Mouse (Mus musculus) forebrain, postnatal 0 days (tissue): ENCODE data around the gene Cldn13. TPM values are rescaled to one million over a fixed set of nuclear protein-coding genes. Genes with fewer than 3 reads are reported as not detected.

Experiments
- ATAC-seq: fragments of 200-750 bp; cut with Nextera tagmentation; 2 replicates; pipeline ENCODE4 v1.8.0; 2017; ENCODE audit warnings: mild to moderate bottlenecking, moderate library complexity
- DNase-seq: peaks from one replicate; pipeline ENCODE4 v3.0.0-alpha.2; 2015
- H3K27ac ChIP-seq: fragments of 300-500 bp; sonication (generic); 2 replicates; pipeline ENCODE4 v1.5.1; 2014; ENCODE audit warnings: low read depth, mild to moderate bottlenecking, antibody characterized with exemption, low read length, moderate library complexity, mixed read lengths
- H3K27me3 ChIP-seq: fragments of 300-500 bp; sonication (generic); 2 replicates; pipeline ENCODE4 v1.6.1; 2014; ENCODE audit warnings: mild to moderate bottlenecking, low read length, mixed read lengths; ENCODE audit not compliant: insufficient read depth
- H3K36me3 ChIP-seq: fragments of 300-500 bp; sonication (generic); 2 replicates; pipeline ENCODE4 v1.6.1; 2014; ENCODE audit warnings: mild to moderate bottlenecking, moderate library complexity; ENCODE audit not compliant: insufficient read depth
- H3K4me1 ChIP-seq: fragments of 300-500 bp; sonication (generic); 2 replicates; pipeline ENCODE4 v1.6.1; 2014; ENCODE audit warnings: antibody characterized with exemption; ENCODE audit not compliant: insufficient read depth
- H3K4me2 ChIP-seq: fragments of 300-500 bp; sonication (generic); 2 replicates; pipeline ENCODE4 v1.6.1; 2014; ENCODE audit warnings: low read depth, mild to moderate bottlenecking, moderate library complexity
- H3K4me3 ChIP-seq: fragments of 300-500 bp; sonication (generic); 2 replicates; pipeline ENCODE4 v1.5.1; 2014; ENCODE audit warnings: low read depth, low read length, mixed read lengths
- H3K9ac ChIP-seq: fragments of 300-500 bp; sonication (generic); 2 replicates; pipeline ENCODE4 v1.6.1; 2014; ENCODE audit warnings: mild to moderate bottlenecking
- H3K9me3 ChIP-seq: fragments of 300-500 bp; sonication (generic); 2 replicates; pipeline ENCODE4 v1.6.1; 2016; ENCODE audit warnings: low read length
- CTCF ChIP-seq: sonication (generic); IDR thresholded peaks from 2 replicates; pipeline ENCODE4 v1.5.1; 2016; ENCODE audit warnings: antibody characterized with exemption, control low read depth, low read depth
- WGBS: fragments of 180-500 bp; shearing (Covaris S2); extraction: QIAGEN DNeasy Blood & Tissue Kit; methylation state at CpG from one replicate; pipeline ENCODE4 v1.1.7; 2014; 5-methylcytosine and 5-hydroxymethylcytosine counted together
- polyA plus RNA-seq: library from polyadenylated mRNA; unstranded; fragments of >200 nt; fragmentation: Nextera tagmentation; extraction: Ambion mirVana; gene quantifications from 2 replicates; pipeline ENCODE4 v1.2.1, GENCODE M21; 2015
- total RNA-seq: library from RNA; depleted of rRNA; stranded (reverse); fragments of >200 nt; gene quantifications from 2 replicates; pipeline ENCODE4 v1.2.3, GENCODE M21; 2014

The Cldn13 gene
- total and polyA plus RNA-seq, 2 experiments from 2014 or later: not detected

DNA sequence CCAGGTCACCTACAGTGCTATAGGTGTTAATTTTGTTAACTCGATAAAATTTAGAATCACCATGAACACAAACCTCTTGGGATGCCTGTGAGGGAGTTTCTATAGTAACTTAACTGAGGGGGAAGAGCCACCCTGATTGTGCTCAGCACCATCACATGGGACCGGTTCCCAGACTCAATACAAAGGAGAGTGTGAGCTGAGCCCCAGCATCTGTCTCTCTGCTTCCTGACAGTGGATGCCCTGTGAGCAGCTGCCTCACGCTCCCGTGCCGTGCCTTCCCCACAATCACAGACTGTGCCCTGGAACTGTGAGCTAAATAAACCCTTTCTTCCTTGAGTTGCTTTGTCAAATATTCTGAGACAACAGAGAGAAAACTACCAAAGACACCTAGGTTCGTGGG, 7.8 kb upstream of the Cldn13 start:
- 49% methylated on average over 6 of the region's 6 CpGs for WGBS
- H3K4me2 ChIP-seq: no peak overlapping the region
- no peak overlapping the region for H3K9ac ChIP-seq
- H3K27ac ChIP-seq: no peak overlapping the region
- H3K9me3 ChIP-seq: no peaks in the 10 kb centered on the region
- ATAC-seq (no peak), DNase-seq (no peak)
- no peaks in the 10 kb centered on the region for H3K27me3 ChIP-seq
- H3K4me3 ChIP-seq: no peak overlapping the region
- TF ChIP-seq CTCF: no peak
- no peaks in the 10 kb centered on the region for H3K36me3 ChIP-seq
- no peaks in the 10 kb centered on the region for H3K4me1 ChIP-seq

DNA sequence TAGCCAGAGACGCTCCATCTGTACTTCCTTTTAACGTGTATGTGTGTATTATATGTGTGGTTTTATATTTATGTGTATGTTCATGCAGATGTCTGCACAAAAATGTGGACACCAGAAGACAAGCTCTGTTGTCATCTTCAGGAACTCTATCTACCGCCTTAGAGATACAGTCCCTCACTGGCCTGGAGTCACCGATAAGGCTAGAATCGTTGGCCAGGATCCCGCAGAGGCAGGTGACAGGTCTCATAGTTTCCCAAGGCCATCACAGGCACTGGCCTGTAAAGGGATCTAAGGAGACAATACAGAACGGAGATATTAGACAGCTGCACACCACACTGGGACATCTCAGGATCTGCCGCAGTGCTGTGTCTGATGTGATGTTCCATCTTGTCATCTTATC, 5.8 kb upstream of the Cldn13 start:
- no peak overlapping the region for H3K4me3 ChIP-seq
- no peak for TF ChIP-seq CTCF
- no peaks in the 10 kb centered on the region for H3K9me3 ChIP-seq
- no peak overlapping the region for H3K9ac ChIP-seq
- no peaks in the 10 kb centered on the region for H3K27me3 ChIP-seq
- no peak overlapping the region for H3K27ac ChIP-seq
- no peak for DNase-seq
- no peaks in the 10 kb centered on the region for H3K4me1 ChIP-seq
- WGBS: 89% methylated on average over 8 of the region's 8 CpGs
- ATAC-seq: no peak
- H3K4me2 ChIP-seq: no peak overlapping the region
- H3K36me3 ChIP-seq: no peaks in the 10 kb centered on the region

DNA sequence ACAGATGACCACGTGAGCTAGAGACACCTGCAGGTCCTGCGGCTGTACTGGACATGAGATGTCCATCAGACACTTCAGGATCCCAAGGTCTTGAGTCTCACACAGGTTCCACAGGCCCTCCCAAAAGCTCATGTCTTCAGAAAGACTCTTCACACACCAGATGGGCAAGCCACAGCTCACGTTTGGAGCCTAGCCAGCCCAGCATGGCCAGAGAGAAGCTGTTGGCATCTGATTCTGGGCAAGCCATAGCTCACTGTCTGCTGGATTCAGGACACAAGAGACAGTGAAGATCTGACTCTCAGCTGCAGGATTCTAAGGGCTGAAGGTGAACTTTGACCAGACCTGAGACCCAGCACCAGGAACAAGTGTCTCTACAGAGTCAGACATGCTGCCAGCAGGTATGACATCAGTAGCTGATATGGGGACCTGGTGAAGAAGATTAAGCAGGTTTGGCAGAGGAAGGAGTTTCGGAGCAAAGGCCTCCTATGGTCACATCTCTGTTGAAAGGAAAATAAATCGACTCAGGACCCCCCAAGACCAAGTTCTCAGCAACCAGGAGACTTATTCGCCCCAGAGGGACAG, 4.9 kb upstream of the Cldn13 start:
- Histone ChIP-seq H3K9ac (no peak overlapping the region), H3K27ac (no peak overlapping the region), H3K27me3 (no peaks in the 10 kb centered on the region), H3K4me1 (no peaks in the 10 kb centered on the region), H3K4me3 (no peak overlapping the region), H3K4me2 (no peak overlapping the region), H3K9me3 (no peaks in the 10 kb centered on the region), H3K36me3 (no peaks in the 10 kb centered on the region)
- no peak for TF ChIP-seq CTCF
- no peak for DNase-seq
- ATAC-seq: no peak
- whole genome bisulfite sequencing: 67% methylated on average over 6 of the region's 6 CpGs

DNA sequence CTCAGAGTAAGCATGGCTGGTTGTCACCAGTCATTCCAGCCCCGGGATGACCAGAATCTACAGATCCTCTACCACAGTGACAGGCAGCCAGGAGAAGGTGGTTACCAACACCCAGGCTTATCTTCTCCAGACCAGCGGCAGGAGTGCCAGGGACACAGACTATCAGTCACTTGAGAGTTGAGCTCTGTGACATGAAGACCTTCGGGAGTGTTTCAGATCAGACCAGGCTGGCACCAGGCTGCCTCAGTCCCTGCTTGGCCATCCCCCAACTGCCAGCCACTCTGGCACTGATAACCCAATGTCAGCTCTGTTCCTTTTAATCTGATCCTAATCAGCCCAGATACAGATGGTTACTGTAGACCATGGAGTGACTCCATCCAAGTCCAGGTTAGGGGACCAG, 3.8 kb upstream of the Cldn13 start:
- Histone ChIP-seq H3K27ac (no peak overlapping the region), H3K9me3 (no peaks in the 10 kb centered on the region), H3K27me3 (no peaks in the 10 kb centered on the region), H3K4me2 (no peak overlapping the region), H3K36me3 (no peaks in the 10 kb centered on the region), H3K9ac (no peak overlapping the region), H3K4me1 (no peaks in the 10 kb centered on the region), H3K4me3 (no peak overlapping the region)
- no peak for TF ChIP-seq CTCF
- ATAC-seq (no peak), DNase-seq (no peak)
- whole genome bisulfite sequencing: 87% methylated on average over 3 of the region's 3 CpGs

DNA sequence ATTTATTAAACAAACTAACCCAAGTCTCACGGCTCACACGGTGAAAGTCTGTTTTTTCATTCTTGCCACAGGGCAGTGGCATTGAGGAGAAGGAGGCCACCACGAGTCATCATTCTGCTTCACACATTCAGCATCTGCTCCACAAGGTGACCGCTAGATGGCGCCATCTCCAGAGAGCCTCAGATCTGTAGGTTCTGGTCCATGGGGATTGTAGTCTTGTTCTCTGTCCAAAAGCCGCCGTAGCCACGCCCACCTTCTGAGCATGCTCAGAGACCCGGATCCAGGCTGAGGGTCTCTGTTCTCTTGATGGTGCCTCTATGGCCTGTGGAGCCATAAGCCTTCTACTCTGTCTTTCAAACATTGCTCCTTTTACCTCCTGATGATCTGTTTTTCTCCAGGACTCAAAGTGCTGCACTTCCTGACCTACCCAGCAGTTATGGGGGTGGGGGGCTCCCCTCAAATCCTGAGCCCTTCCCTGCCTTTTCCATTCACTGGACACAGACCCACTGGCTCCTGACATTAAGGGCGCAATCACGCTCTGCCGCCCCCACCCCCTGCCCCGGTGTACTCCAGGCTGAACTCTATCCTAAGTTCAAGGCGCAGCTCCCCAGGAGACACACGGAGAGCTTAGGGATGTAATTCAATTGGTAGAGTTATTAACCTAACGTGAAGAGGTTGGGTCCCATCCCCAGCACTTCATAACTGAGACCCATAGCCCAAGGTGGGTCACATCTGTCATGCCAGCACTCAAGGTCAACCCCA, 2.9 kb upstream of the Cldn13 start:
- Histone ChIP-seq H3K4me3 (no peak overlapping the region), H3K9me3 (no peaks in the 10 kb centered on the region), H3K4me2 (no peak overlapping the region), H3K27me3 (no peaks in the 10 kb centered on the region), H3K36me3 (no peaks in the 10 kb centered on the region), H3K27ac (no peak overlapping the region), H3K4me1 (no peaks in the 10 kb centered on the region), H3K9ac (no peak overlapping the region)
- DNase-seq: peak; percentile 34
- 52% methylated on average over 16 of the region's 16 CpGs for WGBS
- no peak for ATAC-seq
- TF ChIP-seq CTCF: peak; percentile 62

DNA sequence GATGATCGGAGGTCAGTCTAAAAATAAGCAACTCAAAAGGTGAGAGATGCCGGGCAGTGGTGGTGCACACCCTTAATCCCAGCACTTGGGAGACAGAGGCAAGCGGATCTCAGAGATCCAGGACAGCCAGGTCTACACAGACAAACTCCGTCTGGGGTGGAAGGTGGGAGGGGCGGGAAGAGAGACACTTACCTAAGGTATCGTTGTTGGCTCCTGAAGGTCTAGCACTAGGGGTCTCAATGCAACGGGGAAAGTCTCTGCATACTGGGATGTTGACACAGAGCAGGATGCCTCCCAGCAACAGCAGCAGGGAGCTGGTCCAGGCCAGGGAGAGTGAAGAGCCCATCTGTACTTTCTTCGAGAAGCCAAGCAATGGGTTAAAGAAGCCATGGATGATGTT, 816 bp downstream of the Cldn13 start:
- Histone ChIP-seq H3K4me2 (no peak overlapping the region), H3K4me1 (no peaks in the 10 kb centered on the region), H3K9me3 (no peaks in the 10 kb centered on the region), H3K9ac (no peak overlapping the region), H3K36me3 (no peaks in the 10 kb centered on the region), H3K27me3 (no peaks in the 10 kb centered on the region), H3K27ac (no peak overlapping the region), H3K4me3 (no peak overlapping the region)
- WGBS: 87% methylated on average over 8 of the region's 8 CpGs
- DNase-seq: no peak
- no peak for TF ChIP-seq CTCF
- no peak for ATAC-seq

DNA sequence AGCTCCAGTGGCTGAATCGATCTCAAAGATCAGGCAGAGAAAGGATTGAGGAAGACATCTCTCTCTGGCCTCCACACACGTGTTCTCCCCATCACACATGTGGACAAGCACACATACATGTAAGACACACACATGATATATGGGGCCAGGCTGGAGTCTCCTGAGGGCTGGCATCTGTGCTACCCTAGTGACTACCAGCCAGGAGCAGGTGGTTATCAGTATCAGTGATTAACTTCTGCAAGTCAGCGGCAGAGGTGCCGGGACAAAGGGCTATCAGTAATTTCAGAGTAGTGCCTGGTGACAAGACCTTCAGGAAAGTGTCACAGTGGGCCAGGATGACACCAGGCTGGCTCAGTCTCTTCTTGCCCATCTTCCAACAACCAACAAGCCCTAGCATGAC, 1.6 kb downstream of the Cldn13 start:
- DNase-seq (no peak), ATAC-seq (no peak)
- Histone ChIP-seq H3K27ac (no peak overlapping the region), H3K4me2 (no peak overlapping the region), H3K4me1 (no peaks in the 10 kb centered on the region), H3K9me3 (no peaks in the 10 kb centered on the region), H3K4me3 (no peak overlapping the region), H3K36me3 (no peaks in the 10 kb centered on the region), H3K27me3 (no peaks in the 10 kb centered on the region), H3K9ac (no peak overlapping the region)
- 91% methylated on average over 4 of the region's 4 CpGs for WGBS
- no peak for TF ChIP-seq CTCF
